Mouse (Mus musculus): ENCODE data around the gene Tbx15.

DNA sequence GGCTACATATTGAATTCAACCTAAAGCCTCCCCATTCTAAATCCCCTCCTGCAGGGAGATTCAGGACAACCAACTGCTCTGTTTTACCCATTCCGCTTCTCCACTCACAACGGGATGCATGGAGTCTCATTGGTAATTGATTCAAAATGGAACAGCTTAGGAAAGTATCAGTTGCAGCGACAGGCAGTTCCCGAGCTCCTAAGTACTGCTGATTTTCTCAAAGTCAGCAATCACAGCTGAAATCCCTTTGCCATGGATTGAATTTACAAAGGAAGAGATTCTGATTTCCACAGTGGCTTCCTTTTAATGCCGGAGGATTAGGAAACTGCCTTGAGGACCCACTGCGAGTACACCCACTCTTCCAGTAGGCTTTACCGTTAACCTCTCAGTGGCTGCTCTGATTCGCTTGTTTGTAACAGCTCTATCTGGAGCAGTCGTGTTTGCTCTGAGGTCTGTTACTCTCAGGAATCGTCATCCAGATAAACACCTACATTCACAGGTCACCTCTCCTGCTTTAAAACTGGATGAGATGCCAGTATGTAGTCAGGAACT, 26.6 kb downstream of the Tbx15 start:
- TF ChIP-seq POLR2A (IDR thresholded peaks at IDR 0.05; ENCODE audit: low read depth, low read length): no peak
- no peak for TF ChIP-seq CTCF (IDR thresholded peaks at IDR 0.05; ENCODE audit: extremely low read depth, insufficient read length, insufficient replicate concordance, low read depth, low read length)

Data from small intestine, adult 2 months (tissue).